Mouse (Mus musculus) kidney, embryonic 16.5 days (tissue): ENCODE data around the gene Strip1. TPM values are rescaled to one million over a fixed set of nuclear protein-coding genes. Genes with fewer than 3 reads are reported as not detected.
"Not testable (repeated sequence)": the region's sequence is repeated elsewhere in the genome, so short reads cannot be mapped to it uniquely, and the experiment has no call there.

Experiments used
- ATAC-seq: fragments of 200-750 bp; cut with Nextera tagmentation; 2 replicates; pipeline ENCODE4 v1.8.0; 2017; ENCODE audit warnings: moderate TSS enrichment; ENCODE audit not compliant: low FRiP score, low TSS enrichment
- H3K27ac ChIP-seq: fragments of 300-500 bp; sonication (generic); 2 replicates; pipeline ENCODE4 v1.5.1; 2014; ENCODE audit warnings: low read length
- H3K27me3 ChIP-seq: fragments of 300-500 bp; sonication (generic); 2 replicates; pipeline ENCODE4 v1.6.1; 2014; ENCODE audit warnings: low read length, control low read depth, mixed read lengths; ENCODE audit not compliant: insufficient read depth
- H3K36me3 ChIP-seq: fragments of 300-500 bp; sonication (generic); 2 replicates; pipeline ENCODE4 v1.6.1; 2014; ENCODE audit warnings: low read length, control low read depth, mixed read lengths; ENCODE audit not compliant: insufficient read depth
- H3K4me1 ChIP-seq: fragments of 300-500 bp; sonication (generic); 2 replicates; pipeline ENCODE4 v1.6.1; 2014; ENCODE audit warnings: low read length, control low read depth, mixed read lengths; ENCODE audit not compliant: insufficient read depth
- H3K4me2 ChIP-seq: fragments of 300-500 bp; sonication (generic); replicated peaks from 2 replicates; pipeline ENCODE4 v1.6.1; 2014; ENCODE audit warnings: low read depth, low read length
- H3K4me3 ChIP-seq: fragments of 300-500 bp; sonication (generic); 2 replicates; pipeline ENCODE4 v1.5.1; 2014; ENCODE audit warnings: mild to moderate bottlenecking, low read length
- H3K9ac ChIP-seq: fragments of 300-500 bp; sonication (generic); replicated peaks from 2 replicates; pipeline ENCODE4 v1.6.1; 2014; ENCODE audit warnings: low read length
- H3K9me3 ChIP-seq: fragments of 300-500 bp; sonication (generic); 2 replicates; pipeline ENCODE4 v1.6.1; 2016; ENCODE audit warnings: low read length, control low read depth
- WGBS: fragments of 180-500 bp; shearing (Covaris S2); extraction: QIAGEN DNeasy Blood & Tissue Kit; methylation state at CpG from one replicate; pipeline ENCODE4 v1.1.7; 2014; 5-methylcytosine and 5-hydroxymethylcytosine counted together
- polyA plus RNA-seq: library from polyadenylated mRNA; unstranded; fragments of >200 nt; fragmentation: Nextera tagmentation; extraction: Ambion mirVana; gene quantifications from 2 replicates; pipeline ENCODE4 v1.2.1, GENCODE M21; 2015

Gene Strip1
- polyA plus RNA-seq, 1 experiment from 2014 or later, result 46.8 TPM

GRCm38 (mm10) chr3:107655491-107655890 is 24.0 kb upstream of the Strip1 start:
- Histone ChIP-seq H3K27ac (no peak overlapping the region), H3K9ac (no peak overlapping the region), H3K4me3 (no peak overlapping the region), H3K4me2 (no peak overlapping the region), H3K27me3 (no peaks in the 10 kb centered on the region), H3K4me1 (no peaks in the 10 kb centered on the region), H3K9me3 (no peaks in the 10 kb centered on the region), H3K36me3 (peaks cover 6% of the 10 kb centered on the region)
- 0 out of 2 replicates have a peak, but pooled peaks have one; percentile 19 for ATAC-seq
- 32% methylated on average over 3 of the region's 3 CpGs for WGBS

GRCm38 (mm10) chr3:107654861-107655260 is 23.4 kb upstream of the Strip1 start:
- 86% methylated on average over 3 of the region's 3 CpGs for WGBS
- Histone ChIP-seq H3K4me1 (no peaks in the 10 kb centered on the region), H3K9ac (no peak overlapping the region), H3K27me3 (no peaks in the 10 kb centered on the region), H3K36me3 (no peaks in the 10 kb centered on the region), H3K27ac (no peak overlapping the region), H3K4me2 (no peak overlapping the region), H3K9me3 (no peaks in the 10 kb centered on the region), H3K4me3 (no peak overlapping the region)
- ATAC-seq, result no peak

- no peak overlapping the region for H3K4me3 ChIP-seq
Measured at GRCm38 (mm10) chr3:107652968-107653367, 21.5 kb upstream of the Strip1 start.

GRCm38 (mm10) chr3:107650276-107650675 is 18.8 kb upstream of the Strip1 start:
- not testable (repeated sequence) for H3K9me3 ChIP-seq, H3K27me3 ChIP-seq, H3K36me3 ChIP-seq, H3K4me3 ChIP-seq, H3K9ac ChIP-seq, H3K4me2 ChIP-seq, H3K27ac ChIP-seq, ATAC-seq, H3K4me1 ChIP-seq
- 55% methylated on average over 5 of the region's 5 CpGs for WGBS

More at GRCm38 (mm10) chr3:107652968-107653367, 21.5 kb upstream of the Strip1 start:
- no peaks in the 10 kb centered on the region for H3K36me3 ChIP-seq
- no peak overlapping the region for H3K9ac ChIP-seq
- H3K4me1 ChIP-seq, result no peaks in the 10 kb centered on the region
- 96% methylated on average over 3 of the region's 3 CpGs for WGBS
- H3K9me3 ChIP-seq, result no peaks in the 10 kb centered on the region
- no peak overlapping the region for H3K27ac ChIP-seq
- H3K4me2 ChIP-seq, result no peak overlapping the region
- ATAC-seq, result no peak
- no peaks in the 10 kb centered on the region for H3K27me3 ChIP-seq

- Histone ChIP-seq H3K36me3 (no peaks in the 10 kb centered on the region), H3K9me3 (no peaks in the 10 kb centered on the region), H3K4me3 (no peak overlapping the region), H3K27ac (no peak overlapping the region), H3K27me3 (no peaks in the 10 kb centered on the region), H3K9ac (no peak overlapping the region), H3K4me1 (no peaks in the 10 kb centered on the region), H3K4me2 (no peak overlapping the region)
- WGBS, result 60% methylated on average over 3 of the region's 3 CpGs
- no peak for ATAC-seq
Measured at GRCm38 (mm10) chr3:107646947-107647346, 15.5 kb upstream of the Strip1 start.

- no peak overlapping the region for H3K4me3 ChIP-seq
- no peak for ATAC-seq
- no peaks in the 10 kb centered on the region for H3K9me3 ChIP-seq
- H3K27me3 ChIP-seq, result no peaks in the 10 kb centered on the region
- 63% methylated on average over 5 of the region's 5 CpGs for WGBS
- no peak overlapping the region for H3K9ac ChIP-seq
- H3K27ac ChIP-seq, result no peak overlapping the region
- H3K4me2 ChIP-seq, result no peak overlapping the region
- H3K4me1 ChIP-seq, result no peaks in the 10 kb centered on the region
- H3K36me3 ChIP-seq, result no peaks in the 10 kb centered on the region
Measured at GRCm38 (mm10) chr3:107637606-107638172, 6.2 kb upstream of the Strip1 start.

GRCm38 (mm10) chr3:107636236-107636635 is 4.7 kb upstream of the Strip1 start:
- no peaks in the 10 kb centered on the region for H3K36me3 ChIP-seq

GRCm38 (mm10) chr3:107635836-107636235 is 4.3 kb upstream of the Strip1 start:
- no peak overlapping the region for H3K4me3 ChIP-seq
- no peaks in the 10 kb centered on the region for H3K4me1 ChIP-seq
- H3K36me3 ChIP-seq, result no peaks in the 10 kb centered on the region
- no peaks in the 10 kb centered on the region for H3K9me3 ChIP-seq
- no peak overlapping the region for H3K4me2 ChIP-seq
- H3K27me3 ChIP-seq, result no peaks in the 10 kb centered on the region
- no peak overlapping the region for H3K27ac ChIP-seq
- no peak for ATAC-seq
- WGBS, result 56% methylated on average over 8 of the region's 8 CpGs
- no peak overlapping the region for H3K9ac ChIP-seq

More at GRCm38 (mm10) chr3:107636236-107636635, 4.7 kb upstream of the Strip1 start:
- no peak overlapping the region for H3K4me3 ChIP-seq
- no peaks in the 10 kb centered on the region for H3K27me3 ChIP-seq
- 78% methylated on average over 3 of the region's 3 CpGs for WGBS
- ATAC-seq, result no peak
- no peaks in the 10 kb centered on the region for H3K4me1 ChIP-seq
- H3K9me3 ChIP-seq, result no peaks in the 10 kb centered on the region
- no peak overlapping the region for H3K4me2 ChIP-seq
- no peak overlapping the region for H3K27ac ChIP-seq
- no peak overlapping the region for H3K9ac ChIP-seq

GRCm38 (mm10) chr3:107633906-107634305 is 2.4 kb upstream of the Strip1 start:
- H3K9me3 ChIP-seq, result no peaks in the 10 kb centered on the region
- no peaks in the 10 kb centered on the region for H3K27me3 ChIP-seq
- no peak overlapping the region for H3K4me2 ChIP-seq
- no peaks in the 10 kb centered on the region for H3K36me3 ChIP-seq
- no peak overlapping the region for H3K9ac ChIP-seq
- no peak for ATAC-seq
- 87% methylated on average over 9 of the region's 9 CpGs for WGBS
- H3K27ac ChIP-seq, result no peak overlapping the region
- peaks cover 8% of the 10 kb centered on the region for H3K4me1 ChIP-seq
- no peak overlapping the region for H3K4me3 ChIP-seq

GRCm38 (mm10) chr3:107632786-107633185 is 1.3 kb upstream of the Strip1 start:
- no peak overlapping the region for H3K27ac ChIP-seq
- 89% methylated on average over 4 of the region's 4 CpGs for WGBS

More at GRCm38 (mm10) chr3:107632786-107633185, 1.3 kb upstream of the Strip1 start:
- ATAC-seq, result no peak
- H3K4me2 ChIP-seq, result no peak overlapping the region
- H3K4me1 ChIP-seq, result peaks cover 8% of the 10 kb centered on the region
- H3K4me3 ChIP-seq, result no peak overlapping the region
- H3K36me3 ChIP-seq, result no peaks in the 10 kb centered on the region
- H3K9me3 ChIP-seq, result no peaks in the 10 kb centered on the region
- no peak overlapping the region for H3K9ac ChIP-seq
- no peaks in the 10 kb centered on the region for H3K27me3 ChIP-seq
